Mouse (Mus musculus) left cerebral cortex, postnatal 10 days (tissue): Measurements from ENCODE around the gene Polr2j. TPM values are rescaled to one million over a fixed set of nuclear protein-coding genes. Genes with fewer than 3 reads are reported as not detected.
"Not testable (repeated sequence)": the region's sequence is repeated elsewhere in the genome, so short reads cannot be mapped to it uniquely, and the experiment has no call there.

Source experiments
- DNase-seq, 2 experiments: peaks; one replicate each; pipeline ENCODE4 v3.0.0; 2021 to 2022; ENCODE audit warnings: low spot score in 2 of 2, mixed read lengths in 1 of 2; ENCODE audit errors: extremely low spot score in 1 of 2
- intact Hi-C: fragments of 180-260 bp; cut with DNase I; formaldehyde crosslinking; loops from one replicate; pipeline ENCODE4 v1.15.1; 2025
- microRNA-seq: library from miRNA; unstranded; fragments of <30 nt; microRNA quantifications from one replicate; pipeline ENCODE4 v1.2.0, GENCODE M21; 2022
- total RNA-seq, 2 experiments: library from RNA; stranded (reverse); gene quantifications; 2 replicates each; pipeline ENCODE4 v1.2.3; 2021

Polr2j gene
- total RNA-seq, 2 experiments from 2014 or later = 82.2 to 91.6 TPM

- intact Hi-C loops, DNase-seq: not testable (repeated sequence)
Measured at GRCm38 (mm10) chr5:136149134-136149576, 32.7 kb downstream of the Polr2j start.

DNA sequence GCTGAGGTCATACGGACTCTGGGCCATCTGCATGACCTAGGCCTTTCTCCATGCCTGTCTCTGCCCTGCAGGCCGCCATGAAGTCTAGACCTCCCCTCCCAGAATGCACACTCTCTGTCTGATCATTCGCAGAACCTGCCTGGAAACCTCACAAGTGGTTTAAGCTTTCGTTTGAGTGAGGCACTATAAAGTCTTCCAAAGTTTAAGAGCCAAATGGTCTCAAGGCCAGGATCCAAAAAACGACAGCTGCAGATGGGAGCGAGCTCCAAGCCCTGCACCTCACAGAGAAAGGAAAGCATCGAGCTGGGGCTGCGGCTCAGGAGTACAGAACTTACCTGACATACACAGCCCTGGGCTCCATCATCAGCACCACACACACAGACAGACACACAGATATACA lies 35.9 kb downstream of the Polr2j start:
- DNase-seq = no peak
- intact Hi-C loops = no loop called here

DNA sequence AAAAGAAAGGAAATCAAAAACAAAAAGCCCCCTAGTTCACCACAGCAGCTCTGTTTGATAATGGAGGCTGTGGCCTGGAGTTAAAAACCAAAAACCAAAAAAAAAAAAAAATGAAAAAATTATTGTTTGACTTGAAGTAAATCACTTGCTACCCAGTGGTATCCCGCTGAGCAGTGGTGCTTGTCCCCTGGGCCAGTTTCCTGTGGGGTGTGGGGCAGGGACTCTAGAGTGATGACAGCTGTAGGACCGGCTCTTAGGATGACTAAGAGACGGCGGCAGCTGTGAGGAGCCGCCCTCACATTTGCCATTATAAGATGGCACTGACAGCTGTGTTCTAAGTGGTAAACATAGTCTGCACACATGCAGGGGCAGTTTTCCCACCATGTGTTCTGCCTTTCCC lies 39.0 kb downstream of the Polr2j start:
- intact Hi-C loops = no loop called here
- DNase-seq = no peak

DNA sequence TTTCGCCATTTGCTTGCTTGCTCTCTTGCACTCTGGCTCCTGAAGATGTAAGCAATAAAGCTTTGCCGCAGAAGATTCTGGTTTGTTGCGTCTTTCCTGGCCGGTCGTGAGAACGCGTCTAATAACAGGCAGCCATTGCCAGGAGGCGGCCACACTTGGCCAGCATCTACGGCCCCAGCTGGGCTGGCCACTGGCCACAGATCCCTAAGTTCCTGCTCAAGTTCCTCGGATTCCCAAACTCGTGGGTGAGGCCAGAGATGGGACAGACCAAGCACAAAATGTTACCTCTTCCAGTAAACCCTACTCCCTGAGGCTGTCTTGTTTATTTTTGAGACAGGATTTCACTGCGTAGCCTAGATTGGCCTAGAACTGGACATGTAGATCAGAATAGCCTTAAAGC lies 43.7 kb downstream of the Polr2j start:
- intact Hi-C loops, DNase-seq: not testable (repeated sequence)

- intact Hi-C loops = no loop called here
- DNase-seq = no peak
Measured at GRCm38 (mm10) chr5:136163807-136164474, 47.5 kb downstream of the Polr2j start.

- intact Hi-C loops = no loop called here
- no peak for DNase-seq
Measured at GRCm38 (mm10) chr5:136165246-136165645, 48.8 kb downstream of the Polr2j start.

- intact Hi-C loops = no loop called here
- DNase-seq = no peak
Measured at GRCm38 (mm10) chr5:136167296-136167695, 50.9 kb downstream of the Polr2j start.

DNA sequence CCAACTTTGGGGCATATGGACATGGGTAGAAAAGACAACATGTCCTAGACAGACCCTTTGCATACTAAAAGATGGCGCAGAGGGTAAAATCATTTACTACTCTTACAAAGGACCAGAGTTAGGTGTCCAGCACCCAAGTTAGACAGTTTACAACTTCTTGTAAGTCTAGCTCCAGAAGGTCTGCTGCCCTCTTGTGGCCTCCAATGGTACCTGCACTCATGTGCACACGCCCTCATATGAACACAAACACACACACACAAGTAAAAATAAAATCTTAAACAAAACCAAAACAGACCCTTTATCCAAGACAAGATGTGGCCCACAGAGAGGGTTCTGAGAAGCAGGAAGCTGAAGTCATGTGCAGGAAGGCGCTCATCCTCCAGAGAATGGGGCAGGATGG lies 51.6 kb downstream of the Polr2j start:
- intact Hi-C loops = no loop called here
- no peak for DNase-seq

DNA sequence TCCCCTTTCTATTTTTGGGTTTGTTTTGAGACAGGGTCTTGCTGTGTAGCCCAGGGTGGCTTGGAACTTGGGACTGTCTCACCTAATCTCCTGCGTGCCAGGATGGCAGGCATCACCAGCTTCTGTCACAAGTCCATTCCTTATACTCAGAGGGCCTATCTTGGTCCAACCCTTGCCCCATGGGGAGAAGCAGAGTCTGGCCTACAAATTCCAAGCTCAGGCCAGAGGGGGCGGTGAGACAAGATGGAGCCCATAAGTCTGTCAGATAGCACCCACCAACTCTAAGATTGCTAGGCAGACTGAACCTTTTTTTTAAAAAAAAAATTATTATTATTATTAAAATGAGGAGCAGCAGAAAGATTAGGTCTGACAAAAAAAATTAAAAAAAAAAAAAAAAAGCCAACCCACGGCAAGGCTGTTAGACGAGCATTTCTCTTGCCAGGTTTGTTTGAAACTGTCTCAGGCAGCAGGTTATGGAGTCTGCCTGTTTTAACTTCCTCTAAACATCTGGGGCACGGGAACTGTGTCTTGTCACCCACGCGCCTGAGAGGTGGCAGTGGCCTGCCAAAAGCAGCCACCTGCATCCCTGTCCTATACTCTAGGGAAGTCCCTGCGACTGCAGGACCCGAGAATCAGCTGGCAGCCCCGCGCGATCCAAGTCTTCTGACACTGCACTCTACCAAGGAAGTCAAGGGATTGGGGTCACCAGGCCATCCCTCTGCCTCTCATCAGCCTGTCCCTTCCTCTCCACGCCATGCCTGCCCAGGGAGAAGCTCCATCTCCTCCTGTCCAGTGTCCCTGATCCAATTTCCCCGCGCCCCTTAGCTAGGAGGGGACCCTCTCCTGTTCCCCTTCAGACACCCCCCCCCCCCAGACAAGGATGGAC lies 53.4 kb downstream of the Polr2j start:
- DNase-seq = peak in 1 of 2 experiments; percentile 59
- intact Hi-C loops = loop anchor here (1.0 kb wide), 1 partner anchor 34 kb away; the partner anchor contains the start of genes Alkbh4 and Lrwd1

GRCm38 (mm10) chr5:136170512-136171362 lies 54.3 kb downstream of the Polr2j start, which contains the start of gene Orai2:
Gene Orai2 (minus strand): TSS chr5:136170713.
- intact Hi-C loops = no loop called here
- DNase-seq = peak; percentile 77 to 92

GRCm38 (mm10) chr5:136171363-136172341 lies 55.2 kb downstream of the Polr2j start:
- intact Hi-C loops = no loop called here
- no peak for DNase-seq

Small RNAs within 50 kb of the gene (microRNA-seq; reads per million reads assigned to microRNA genes)
- gene Mir7035 = 2.0 reads per million

Other genes with a start within 250 kb of the Polr2j start
- 1 to 10 TPM; 4.3 to 4.6 TPM for gene Hspb1, start 228.7 kb upstream of the Polr2j start, total RNA-seq
- 1,000 to 10,000 TPM; 1,621 to 1,667 TPM for gene Ywhag, start 182.0 kb upstream of the Polr2j start, total RNA-seq
- 1 to 10 TPM; 1.7 to 4.0 TPM for gene Ssc4d, start 142.1 kb upstream of the Polr2j start, total RNA-seq
- not detected for gene Zp3, start 136.5 kb upstream of the Polr2j start, total RNA-seq
- 1 to 10 TPM; 9.3 to 9.4 TPM for gene Dtx2, start 121.8 kb upstream of the Polr2j start, total RNA-seq
- gene Upk3b, start 78.1 kb upstream of the Polr2j start, total RNA-seq = not detected
- not detected for gene Upk3bl, start 62.1 kb upstream of the Polr2j start, total RNA-seq
- gene Rasa4, start 32.7 kb upstream of the Polr2j start, total RNA-seq = 1 to 10 TPM; 6.8 to 7.9 TPM
- 10 to 100 TPM; 11.7 to 13.2 TPM for gene Lrwd1, start 19.4 kb downstream of the Polr2j start, total RNA-seq
- 10 to 100 TPM in 1 of 2 experiments, 1 to 10 TPM in 1; 9.5 to 11.7 TPM for gene Alkbh4, start 19.5 kb downstream of the Polr2j start, total RNA-seq
- gene Orai2, start 54.1 kb downstream of the Polr2j start, total RNA-seq = 10 to 100 TPM; 59.8 to 62.6 TPM
- 10 to 100 TPM; 41.2 to 42.4 TPM for gene Prkrip1, start 82.3 kb downstream of the Polr2j start, total RNA-seq
- gene Sh2b2, start 129.9 kb downstream of the Polr2j start, total RNA-seq = 10 to 100 TPM; 13.4 to 16.3 TPM